Mouse (Mus musculus) testis, adult 2 months (tissue): Measurements from ENCODE around the gene Hs3st6.

Source experiments
- CTCF ChIP-seq: fragments of 200-500 bp; IDR thresholded peaks from 2 replicates; pipeline ENCODE4 v1.5.1; 2012; ENCODE audit warnings: low read depth, mild to moderate bottlenecking, inconsistent platforms, low read length, moderate library complexity; ENCODE audit not compliant: control insufficient read depth, insufficient read depth, insufficient replicate concordance
- POLR2A ChIP-seq: fragments of 200-500 bp; IDR thresholded peaks from 2 replicates; pipeline ENCODE4 v1.6.1; 2012; ENCODE audit warnings: low read depth, mild to moderate bottlenecking, inconsistent platforms, low read length, moderate library complexity; ENCODE audit not compliant: control insufficient read depth

DNA sequence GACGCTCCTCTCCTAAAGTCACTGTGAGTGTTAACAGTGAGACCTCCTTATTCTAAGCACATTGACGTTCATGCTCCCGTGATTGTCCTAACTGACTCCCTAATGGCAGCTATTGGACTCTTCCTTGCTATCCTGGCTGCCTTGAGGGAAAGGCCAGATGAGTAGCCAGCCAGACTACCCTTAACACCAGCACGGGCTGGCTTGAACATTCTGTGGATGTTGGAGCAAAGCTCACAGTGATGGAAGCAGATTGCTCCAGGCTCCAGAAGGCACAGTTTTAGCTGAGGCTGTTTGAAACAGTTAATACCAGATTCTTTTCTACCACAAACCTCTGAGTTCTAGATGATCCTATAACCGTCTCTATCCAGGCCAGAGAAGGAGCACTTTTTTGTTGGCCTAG, 8.9 kb upstream of the Hs3st6 start:
- TF ChIP-seq CTCF (no peak), POLR2A (no peak)
